Mouse (Mus musculus): ENCODE data around the gene Scd4.

The Scd4 gene

GRCm38 (mm10) chr19:44332833-44333623 lies at the start of gene Scd4:
TSS of gene Scd4 (plus strand) at chr19:44333092.
- ChIA-PET CTCF (interaction anchor here in 2 of 4 experiments (0.6 to 1.5 kb wide), 3 partner anchors 133 to 1645 kb away, joined by 3 to 4 read pairs (median 4); no protein-coding TSS in a partner anchor), POLR2A (interaction anchor here in 2 of 4 experiments (0.7 to 2.0 kb wide), 11 partner anchors 12 to 85 kb away, joined by 3 to 7 read pairs (median 4); no protein-coding TSS in a partner anchor)

DNA sequence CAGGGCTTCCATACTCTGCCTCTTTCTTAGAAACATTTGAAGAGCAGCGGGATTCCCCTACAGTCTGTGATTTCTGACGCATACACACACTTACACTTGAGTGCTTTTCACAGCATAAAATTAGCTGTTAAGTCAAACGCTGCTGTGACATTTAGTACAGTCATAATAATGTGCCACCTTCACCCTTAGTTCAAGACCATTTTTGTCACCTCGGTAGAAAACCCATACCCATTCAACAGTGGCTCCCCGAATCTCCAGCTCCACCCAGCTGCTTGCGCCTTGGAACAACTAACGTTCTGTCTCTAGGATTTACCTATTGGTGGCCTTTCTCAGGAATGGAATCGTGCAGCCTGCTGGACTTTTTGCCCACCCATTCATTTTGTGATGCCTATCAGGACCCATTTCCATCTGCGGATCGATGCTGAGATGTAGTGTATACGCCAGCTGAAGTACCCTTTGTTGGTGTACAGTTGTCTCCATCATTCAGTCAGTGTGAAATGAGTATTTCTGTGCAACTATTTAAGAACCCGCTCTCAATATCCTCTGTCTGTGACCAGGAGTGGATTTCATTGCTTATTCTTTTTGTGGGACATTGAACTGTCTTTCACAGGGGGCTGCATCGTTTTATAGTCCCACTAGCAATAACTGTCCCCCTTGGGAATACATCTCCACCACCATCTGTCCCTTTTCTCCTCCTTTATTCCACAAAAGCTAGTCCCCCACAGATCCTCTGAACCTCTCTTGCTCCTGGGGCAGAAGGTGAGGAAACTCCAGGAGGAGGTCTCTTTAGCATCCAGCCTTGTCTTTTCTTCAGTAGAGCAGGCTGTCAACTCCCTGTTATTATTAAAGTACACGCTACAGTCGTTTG lies 49.5 kb upstream of the Scd4 start:
- POLR2A ChIA-PET: interaction anchor here (0.5 to 15.9 kb wide), 48 partner anchors 9 to 1754 kb away, joined by 3 to 462 read pairs (median 6); partner anchors contain the start of genes Scd2 (in 4 of the 4), Scd1 (in 2 of the 4), Chuk (in 1 of the 4) and Kazald1 (in 1 of the 4)
- CTCF ChIA-PET: interaction anchor here (0.5 to 6.8 kb wide), 15 partner anchors 11 to 758 kb away, joined by 3 to 60 read pairs (median 4); partner anchors contain the start of gene Scd2 (in 1 of the 4)

DNA sequence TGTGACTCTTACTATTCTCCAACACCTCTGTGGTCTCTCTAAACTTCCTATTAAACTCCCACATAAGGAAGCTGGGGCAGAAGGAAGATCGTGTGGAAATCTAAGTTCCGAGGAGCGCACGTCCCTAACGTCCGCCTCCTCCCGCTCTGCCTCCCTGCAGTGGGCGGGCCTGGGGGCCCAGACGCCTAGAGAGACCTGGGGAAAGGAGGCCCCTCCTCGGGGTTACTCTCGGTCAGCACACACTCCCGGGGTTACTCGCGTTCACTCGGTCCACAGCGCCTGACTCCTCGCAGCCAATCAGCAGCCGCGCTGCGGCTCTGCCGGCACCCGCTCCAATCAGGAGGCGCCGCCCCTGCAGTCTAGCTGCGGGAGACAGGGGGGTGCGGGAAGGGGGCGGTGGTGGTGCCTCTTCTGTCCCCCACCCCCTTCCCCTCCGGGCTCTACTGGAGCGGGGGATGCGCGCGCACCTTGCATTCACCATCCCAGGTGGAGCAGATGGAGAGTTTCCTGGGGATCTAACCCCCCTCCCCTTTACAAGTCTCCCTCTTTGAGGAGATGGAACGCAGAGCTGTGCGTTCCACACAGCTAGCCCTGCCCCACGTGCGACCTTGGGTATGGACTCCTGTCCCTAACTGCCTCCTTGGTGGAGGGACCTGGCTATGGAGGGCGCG lies 48.7 kb upstream of the Scd4 start:
- POLR2A ChIA-PET: interaction anchor here (0.5 to 15.9 kb wide), 45 partner anchors 9 to 1753 kb away, joined by 3 to 462 read pairs (median 7); partner anchors contain the start of genes Scd2 (in 4 of the 4), Scd1 (in 2 of the 4) and Chuk (in 1 of the 4)

DNA sequence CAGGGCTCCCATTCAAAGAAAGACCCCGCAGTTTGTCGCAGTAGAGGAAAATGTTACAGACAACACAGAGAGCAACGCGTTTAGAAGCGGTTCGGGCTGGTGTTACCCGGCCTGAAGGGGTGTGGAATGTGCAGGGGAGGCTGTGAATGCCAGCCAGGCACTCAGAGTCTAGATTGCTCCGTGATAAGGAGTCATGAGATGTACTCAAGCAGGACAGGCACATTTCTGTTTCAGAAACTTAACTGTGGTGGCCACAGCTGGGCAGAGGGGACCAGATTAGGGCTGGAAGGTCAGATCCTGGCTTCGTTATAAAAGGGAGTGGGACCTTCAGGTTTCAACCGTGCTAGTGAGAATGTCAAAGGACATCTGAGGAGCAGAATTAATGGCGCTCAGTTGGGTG lies 48.2 kb upstream of the Scd4 start:
- CTCF ChIA-PET: interaction anchor here in 3 of 4 experiments (0.6 to 6.8 kb wide), 9 partner anchors 9 to 199 kb away, joined by 3 to 60 read pairs (median 4); partner anchors contain the start of gene Scd2 (in 2 of the 3)

More for the DNA sequence above, 48.7 kb upstream of the Scd4 start:
- CTCF ChIA-PET: interaction anchor here in 3 of 4 experiments (0.6 to 6.8 kb wide), 15 partner anchors 10 to 757 kb away, joined by 3 to 60 read pairs (median 4); partner anchors contain the start of gene Scd2 (in 2 of the 3)

GRCm38 (mm10) chr19:44285554-44285953 lies 47.3 kb upstream of the Scd4 start:
- POLR2A ChIA-PET: interaction anchor here (0.6 to 15.9 kb wide), 29 partner anchors 8 to 1984 kb away, joined by 3 to 462 read pairs (median 8); partner anchors contain the start of gene Scd2 (in 3 of the 4)

More for the DNA sequence above, 48.2 kb upstream of the Scd4 start:
- POLR2A ChIA-PET: interaction anchor here (0.6 to 15.9 kb wide), 37 partner anchors 9 to 609 kb away, joined by 3 to 462 read pairs (median 8); partner anchors contain the start of genes Scd2 (in 4 of the 4), Chuk (in 1 of the 4) and Scd1 (in 1 of the 4)

GRCm38 (mm10) chr19:44286109-44286508 lies 46.8 kb upstream of the Scd4 start:
- CTCF ChIA-PET: interaction anchor here in 2 of 4 experiments (1.3 to 6.8 kb wide), 3 partner anchors 8 to 22 kb away, joined by 4 to 60 read pairs (median 7); partner anchors contain the start of gene Scd2 (in 2 of the 2)

More at GRCm38 (mm10) chr19:44285554-44285953, 47.3 kb upstream of the Scd4 start:
- CTCF ChIA-PET: interaction anchor here in 2 of 4 experiments (1.3 to 6.8 kb wide), 3 partner anchors 9 to 21 kb away, joined by 4 to 60 read pairs (median 7); partner anchors contain the start of gene Scd2 (in 2 of the 2)

DNA sequence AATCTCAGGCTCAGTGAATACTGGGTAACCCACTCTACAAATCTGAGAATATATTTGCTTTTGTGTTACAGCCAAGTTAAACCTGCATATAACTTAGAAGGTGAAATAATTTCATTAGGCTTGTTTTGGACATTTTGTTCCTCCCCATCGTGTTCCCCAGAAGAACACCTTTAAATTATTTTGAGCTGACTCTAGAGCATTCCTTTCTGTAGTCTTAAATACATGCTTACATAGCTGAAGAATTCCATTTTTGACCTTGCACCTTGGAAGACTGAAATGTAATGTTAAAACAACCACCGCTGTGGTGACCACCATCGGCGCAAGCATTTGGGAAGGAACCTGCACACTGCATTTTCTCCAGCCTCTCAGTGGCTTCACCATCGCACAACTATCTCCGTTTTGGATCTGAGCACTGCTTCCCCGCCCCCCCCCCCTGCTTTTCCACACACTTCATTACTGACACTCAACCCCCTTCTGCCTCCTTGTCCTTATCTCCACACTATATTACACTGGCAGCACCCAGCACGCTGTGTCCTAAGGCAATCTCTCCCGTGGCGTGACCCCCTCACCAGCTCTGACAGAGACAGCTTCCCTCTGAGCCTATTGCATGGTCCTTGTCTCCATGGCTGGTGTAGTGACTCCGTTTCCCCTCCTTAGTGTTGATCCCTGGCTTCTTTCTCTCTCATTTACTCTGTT lies 45.3 kb upstream of the Scd4 start:
- POLR2A ChIA-PET: interaction anchor here in 2 of 4 experiments (0.6 to 15.9 kb wide), 10 partner anchors 6 to 77 kb away, joined by 3 to 462 read pairs (median 8); partner anchors contain the start of gene Scd2 (in 1 of the 2)

More at GRCm38 (mm10) chr19:44286109-44286508, 46.8 kb upstream of the Scd4 start:
- POLR2A ChIA-PET: interaction anchor here in 3 of 4 experiments (0.6 to 15.9 kb wide), 22 partner anchors 8 to 1452 kb away, joined by 3 to 462 read pairs (median 8); partner anchors contain the start of gene Scd2 (in 2 of the 3)

DNA sequence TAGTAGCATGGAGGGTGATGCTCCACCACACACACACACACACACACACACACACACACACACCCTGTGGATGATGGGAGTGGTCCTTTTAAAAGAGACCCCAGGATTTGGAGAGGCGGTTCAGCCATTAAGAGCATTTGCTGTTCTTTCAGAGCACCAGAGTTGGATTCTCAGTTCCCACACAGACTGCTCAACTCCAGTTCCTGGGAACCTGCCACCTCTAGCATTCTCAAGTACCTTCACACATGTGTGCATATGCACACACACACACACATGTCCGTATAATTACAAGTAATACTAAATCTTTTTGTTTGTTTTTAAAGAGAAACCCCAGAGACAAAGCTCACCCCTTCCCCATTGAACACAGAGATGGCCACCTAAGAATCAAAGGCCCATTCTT lies 40.8 kb upstream of the Scd4 start:
- ChIA-PET POLR2A (interaction anchor here in 3 of 4 experiments (0.7 to 22.2 kb wide), 14 partner anchors 9 to 46 kb away, joined by 3 to 443 read pairs (median 58); no protein-coding TSS in a partner anchor), CTCF (interaction anchor here in 1 of 4 experiments (0.7 to 5.0 kb wide), 3 partner anchors 9 to 201 kb away, joined by 3 to 60 read pairs (median 39); partner anchors contain the start of gene Wnt8b)

More for the DNA sequence above, 45.3 kb upstream of the Scd4 start:
- CTCF ChIA-PET: no interaction called here

DNA sequence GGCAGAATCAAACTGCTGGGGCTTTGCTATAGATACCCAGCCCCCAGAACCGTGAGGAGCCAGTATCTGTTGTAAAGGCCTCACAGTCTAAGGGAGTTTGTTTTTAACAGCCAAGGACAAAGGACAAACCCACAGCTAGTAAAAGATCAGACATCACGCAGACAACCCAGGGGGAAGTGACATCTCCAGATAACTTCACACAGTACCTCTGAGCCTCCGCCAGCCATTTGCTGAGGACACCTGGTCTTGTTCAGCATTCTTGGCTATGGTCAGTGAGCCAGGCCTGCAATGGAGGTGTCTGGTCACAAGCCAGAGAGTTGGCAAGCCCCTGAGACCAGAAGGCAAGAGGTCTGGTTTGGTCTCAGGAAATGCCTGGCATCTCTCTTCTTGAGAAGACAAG lies 40.4 kb upstream of the Scd4 start:
- CTCF ChIA-PET: interaction anchor here (0.6 to 5.0 kb wide), 7 partner anchors 9 to 128 kb away, joined by 3 to 60 read pairs (median 6); no protein-coding TSS in a partner anchor
- POLR2A ChIA-PET: interaction anchor here (0.6 to 22.2 kb wide), 29 partner anchors 8 to 232 kb away, joined by 3 to 443 read pairs (median 13); no protein-coding TSS in a partner anchor

GRCm38 (mm10) chr19:44292941-44293768 lies 39.7 kb upstream of the Scd4 start, which contains the start of gene Scd2:
TSS of gene Scd2 (plus strand) at chr19:44293674.
- CTCF ChIA-PET: interaction anchor here (0.6 to 5.0 kb wide), 36 partner anchors 8 to 884 kb away, joined by 3 to 60 read pairs (median 5); partner anchors contain the start of gene Slc25a28 (in 1 of the 4)
- POLR2A ChIA-PET: interaction anchor here (0.5 to 22.2 kb wide), 60 partner anchors 8 to 618 kb away, joined by 3 to 443 read pairs (median 6); partner anchors contain the start of genes Scd1 (in 1 of the 4) and Slc25a28 (in 1 of the 4)

DNA sequence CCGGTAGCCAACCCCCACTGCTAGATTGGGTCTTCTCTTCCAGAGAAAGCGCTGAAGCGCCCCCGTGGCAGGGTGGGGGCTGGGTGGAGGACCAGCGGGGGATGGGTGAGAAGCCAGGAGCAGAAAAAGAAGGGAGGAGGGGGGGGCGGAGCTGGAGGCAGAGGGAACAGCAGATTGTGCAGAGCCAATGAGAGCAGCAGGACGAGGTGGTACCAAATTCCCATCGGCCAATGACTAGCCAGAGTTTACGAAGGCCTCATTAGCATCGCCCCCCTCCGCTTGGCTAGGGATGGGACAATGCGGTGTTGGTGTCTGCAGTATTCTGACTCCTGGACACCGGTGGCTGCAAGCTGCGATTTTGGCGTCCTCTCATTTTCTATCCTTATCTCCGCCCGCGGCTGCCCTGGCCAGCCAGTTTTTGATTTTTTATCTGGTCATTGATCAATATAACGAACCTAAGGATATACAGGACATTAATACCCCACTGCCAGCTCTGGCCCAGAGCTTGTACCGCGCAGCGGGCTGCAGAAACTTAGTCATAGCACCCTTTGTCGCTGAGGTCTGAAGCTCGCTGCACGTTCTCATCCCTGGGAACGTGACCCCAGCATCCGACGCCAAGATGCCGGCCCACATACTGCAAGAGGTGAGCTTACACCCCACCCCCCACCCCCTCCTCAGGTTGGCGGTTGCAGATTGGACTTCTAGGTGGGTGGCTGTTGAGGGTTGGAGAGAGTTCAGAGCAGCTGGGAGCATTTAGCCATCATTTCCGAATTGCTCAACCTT lies 38.9 kb upstream of the Scd4 start:
- ChIA-PET POLR2A (interaction anchor here (0.6 to 22.2 kb wide), 66 partner anchors 8 to 619 kb away, joined by 3 to 443 read pairs (median 6); partner anchors contain the start of genes Scd1 (in 2 of the 4), Chuk (in 1 of the 4) and Slc25a28 (in 1 of the 4)), CTCF (interaction anchor here (0.6 to 5.0 kb wide), 47 partner anchors 9 to 619 kb away, joined by 3 to 60 read pairs (median 4); partner anchors contain the start of gene Slc25a28 (in 1 of the 4))

DNA sequence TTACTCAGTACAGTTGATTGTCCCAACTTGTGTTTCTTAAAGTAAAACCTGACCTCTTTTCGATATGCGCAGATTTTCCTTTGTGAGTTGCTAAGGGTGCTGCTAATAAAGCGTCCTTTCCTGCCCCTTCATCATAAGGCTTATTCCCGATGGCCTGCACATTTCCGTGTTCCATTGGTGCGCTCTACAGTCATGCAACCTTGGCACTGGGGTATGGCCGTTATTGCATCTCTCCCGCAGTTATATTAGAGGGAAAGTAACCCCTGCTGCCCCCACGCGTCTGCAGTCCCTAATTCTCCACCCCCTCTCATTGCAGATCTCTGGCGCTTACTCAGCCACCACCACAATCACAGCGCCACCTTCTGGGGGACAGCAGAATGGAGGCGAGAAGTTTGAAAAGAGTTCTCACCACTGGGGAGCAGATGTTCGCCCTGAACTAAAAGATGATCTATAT lies 38.3 kb upstream of the Scd4 start:
- ChIA-PET CTCF (interaction anchor here (0.6 to 5.0 kb wide), 37 partner anchors 9 to 619 kb away, joined by 3 to 60 read pairs (median 4); partner anchors contain the start of gene Slc25a28 (in 1 of the 4)), POLR2A (interaction anchor here (0.6 to 22.2 kb wide), 47 partner anchors 7 to 620 kb away, joined by 3 to 443 read pairs (median 8); partner anchors contain the start of genes Chuk (in 1 of the 4), Scd1 (in 1 of the 4) and Slc25a28 (in 1 of the 4))

- POLR2A ChIA-PET: interaction anchor here in 3 of 4 experiments (0.6 to 22.2 kb wide), 27 partner anchors 8 to 100 kb away, joined by 3 to 443 read pairs (median 10); no protein-coding TSS in a partner anchor
- CTCF ChIA-PET: interaction anchor here (0.6 to 5.0 kb wide), 33 partner anchors 10 to 224 kb away, joined by 3 to 60 read pairs (median 4); no protein-coding TSS in a partner anchor
Observed at GRCm38 (mm10) chr19:44295251-44295650, 37.6 kb upstream of the Scd4 start.

All from embryonic stem cell, embryonic (primary cell).